In the genomic region with DNA sequence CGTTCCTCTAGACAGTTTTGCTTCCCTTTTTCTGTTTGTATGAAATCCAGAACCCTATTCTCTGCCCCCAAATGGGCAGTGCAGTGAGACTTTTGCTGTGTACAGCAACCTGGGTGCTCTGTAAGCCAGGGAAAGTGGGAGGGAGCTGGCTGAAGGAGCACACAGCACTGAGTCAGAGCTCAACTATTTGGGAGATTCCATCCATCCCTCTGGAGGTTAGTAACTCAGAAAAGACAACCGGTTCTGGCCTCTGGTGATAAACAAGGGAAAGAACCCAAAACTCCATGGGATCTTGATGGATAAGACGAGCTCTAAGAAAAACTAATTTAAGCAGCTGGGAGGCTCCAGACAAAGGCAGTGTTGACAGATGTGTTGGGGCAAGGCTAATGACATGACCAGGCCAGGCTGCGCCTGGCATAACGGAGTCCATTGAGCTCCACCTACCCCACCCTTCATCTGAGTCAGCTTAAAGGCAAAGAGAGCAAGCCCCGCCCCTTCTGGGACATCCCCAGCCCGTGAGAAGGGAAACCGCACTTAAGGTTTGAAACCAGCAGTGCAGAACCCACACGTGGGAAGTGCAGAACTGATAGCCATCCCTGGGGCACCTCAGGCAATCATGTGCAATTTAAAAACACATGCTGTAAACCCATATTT, we compare ENCODE assay signal across 8 mouse cellular contexts. TPM values are rescaled to one million over a fixed set of nuclear protein-coding genes. Genes with fewer than 3 reads are reported as not detected.
DNase-seq lines count a peak whose midpoint lies in the region; ATAC-seq and TF ChIP-seq lines count a peak whose summit lies in the region.

No protein-coding gene starts in this region.

- ATAC-seq in hindbrain, postnatal 0 days = no peak
- ATAC-seq in heart, embryonic 12.5 days (ENCODE audit: insufficient number of reproducible peaks, low FRiP score) = peak; percentile 73; the same call in 1 of the 2 replicates
- ATAC-seq in liver, embryonic 12.5 days = peak; percentile 79

- H3K36me3 ChIP-seq in hindbrain, embryonic 10.5 days = no peaks in the 10 kb centered on the region
- no peaks in the 10 kb centered on the region for H3K36me3 ChIP-seq in hindbrain, postnatal 0 days (ENCODE audit: insufficient read depth, low read length)
- H3K36me3 ChIP-seq in heart, embryonic 12.5 days = no peaks in the 10 kb centered on the region
- no peaks in the 10 kb centered on the region for H3K36me3 ChIP-seq in liver, embryonic 12.5 days

- H3K27me3 ChIP-seq in hindbrain, embryonic 10.5 days (ENCODE audit: insufficient read depth, poor library complexity, severe bottlenecking) = no peaks in the 10 kb centered on the region
- no peaks in the 10 kb centered on the region for H3K27me3 ChIP-seq in hindbrain, postnatal 0 days (ENCODE audit: insufficient read depth, low read length)
- H3K27me3 ChIP-seq in heart, embryonic 12.5 days (replicated peaks) = no peaks in the 10 kb centered on the region
- no peaks in the 10 kb centered on the region for H3K27me3 ChIP-seq in liver, embryonic 12.5 days (replicated peaks)

- peaks cover 8% of the 10 kb centered on the region for H3K4me1 ChIP-seq in hindbrain, embryonic 10.5 days (replicated peaks)
- no peaks in the 10 kb centered on the region for H3K4me1 ChIP-seq in hindbrain, postnatal 0 days (ENCODE audit: insufficient read depth, low read length)
- H3K4me1 ChIP-seq in brown adipose tissue, adult 24 weeks (ENCODE audit: control insufficient read depth, insufficient read depth, insufficient read length, low read length) = peaks cover 3% of the 10 kb centered on the region; the same call in 1 of the 2 replicates
- H3K4me1 ChIP-seq in heart, embryonic 12.5 days (replicated peaks) = peaks cover 13% of the 10 kb centered on the region
- H3K4me1 ChIP-seq in liver, embryonic 12.5 days = no peaks in the 10 kb centered on the region

- no peaks in the 10 kb centered on the region for H3K9me3 ChIP-seq in hindbrain, embryonic 10.5 days
- H3K9me3 ChIP-seq in hindbrain, postnatal 0 days (ENCODE audit: low read length) = peaks cover 7% of the 10 kb centered on the region; the same call in 1 of the 2 replicates
- H3K9me3 ChIP-seq in heart, embryonic 12.5 days (replicated peaks) = 0 out of 2 replicates have a peak, but pooled peaks cover 3% of the 10 kb centered on the region
- no peaks in the 10 kb centered on the region for H3K9me3 ChIP-seq in liver, embryonic 12.5 days (replicated peaks)

- DNase-seq in hindbrain, embryonic 10.5 days (ENCODE audit: low spot score) = peak; percentile 31
- no peak for DNase-seq in hindbrain, postnatal 0 days (ENCODE audit: low spot score)
- peak; percentile 36 for DNase-seq in retina, postnatal 1 day
- DNase-seq in yolk sac, embryonic 10.5 days (ENCODE audit: low spot score) = peak; percentile 32
- DNase-seq in layer of hippocampus, adult 18-20 months (ENCODE audit: low spot score in 2 of 2) = no peak

- WGBS in hindbrain, embryonic 10.5 days = 34% methylated on average over 9 of the region's 9 CpGs
- 37% methylated on average over 9 of the region's 9 CpGs for WGBS in hindbrain, postnatal 0 days
- 18% methylated on average over 9 of the region's 9 CpGs for WGBS in heart, embryonic 12.5 days
- WGBS in liver, embryonic 12.5 days (ENCODE audit: insufficient replicate concordance) = 17% methylated on average over 9 of the region's 9 CpGs

- H3K27ac ChIP-seq in hindbrain, embryonic 10.5 days = peak overlapping the region; percentile 31; the same call in 1 of the 2 replicates
- no peak overlapping the region for H3K27ac ChIP-seq in hindbrain, postnatal 0 days
- 0 out of 2 replicates have a peak overlapping the region, but pooled peaks have one; percentile 25 for H3K27ac ChIP-seq in brown adipose tissue, adult 24 weeks (replicated peaks; ENCODE audit: low read depth, low read length)
- no peak overlapping the region for H3K27ac ChIP-seq in heart, embryonic 12.5 days (ENCODE audit: poor library complexity, severe bottlenecking)
- no peak overlapping the region for H3K27ac ChIP-seq in liver, embryonic 12.5 days

- no peak for TF ChIP-seq CTCF in hindbrain, postnatal 0 days (IDR thresholded peaks at IDR 0.05; ENCODE audit: low read depth)

- H3K4me2 ChIP-seq in hindbrain, postnatal 0 days (ENCODE audit: low read depth, low read length) = no peak overlapping the region
- H3K4me2 ChIP-seq in heart, embryonic 12.5 days = peak overlapping the region; percentile 16; the same call in 1 of the 2 replicates
- peak overlapping the region; percentile 0; the same call in 1 of the 2 replicates for H3K4me2 ChIP-seq in liver, embryonic 12.5 days

- H3K9ac ChIP-seq in hindbrain, postnatal 0 days (replicated peaks; ENCODE audit: low read length) = no peak overlapping the region
- no peak overlapping the region for H3K9ac ChIP-seq in heart, embryonic 12.5 days
- H3K9ac ChIP-seq in liver, embryonic 12.5 days = no peak overlapping the region

- no peak overlapping the region for H3K4me3 ChIP-seq in hindbrain, embryonic 10.5 days
- no peak overlapping the region for H3K4me3 ChIP-seq in hindbrain, postnatal 0 days (ENCODE audit: low read length)
- no peak overlapping the region; the same call in 1 of the 2 replicates for H3K4me3 ChIP-seq in brown adipose tissue, adult 24 weeks (ENCODE audit: insufficient read depth, low read depth, low read length)
- H3K4me3 ChIP-seq in heart, embryonic 12.5 days = no peak overlapping the region
- H3K4me3 ChIP-seq in liver, embryonic 12.5 days = no peak overlapping the region

RNA-seq across cellular contexts. Expression of a gene that starts 13.1 kb away (rescaled TPM):
- 20.8 and 28.9 TPM in 2 replicates for polyA plus RNA-seq in hindbrain, embryonic 10.5 days (2016; fragmentation: Nextera tagmentation; extraction: Ambion mirVana)
- total RNA-seq in hindbrain, postnatal 0 days (2014; rRNA removed) = 10.2 and 13.3 TPM in 2 replicates
- 6.6 TPM in 2 replicates for polyA plus RNA-seq in hindbrain, postnatal 0 days (2015; fragmentation: Nextera tagmentation; extraction: Ambion mirVana)
- polyA plus RNA-seq in brown adipose tissue, adult 24 weeks (2012; ENCODE audit: insufficient read depth, insufficient read length, missing spikeins) = 0.33 and 1.4 TPM in 2 replicates
- 3.1 and 3.8 TPM in 2 replicates for polyA plus RNA-seq in heart, embryonic 12.5 days (2016; fragmentation: Nextera tagmentation; extraction: Ambion mirVana)
- polyA plus RNA-seq in liver, embryonic 12.5 days (2016; fragmentation: Nextera tagmentation; extraction: Ambion mirVana) = 0.45 and 0.59 TPM in 2 replicates
- 1 to 10 TPM; 5.6 to 9.4 TPM for total RNA-seq in layer of hippocampus, adult 18-20 months (2021)

Comparison
In these comparisons a context has a peak if more than half of its experiments do, and no peak if none do; other contexts are left out.
1. DNase-seq: peak in hindbrain, embryonic 10.5 days (single experiment), retina, postnatal 1 day (single experiment) and yolk sac, embryonic 10.5 days (single experiment); none in hindbrain, postnatal 0 days (single experiment) and layer of hippocampus, adult 18-20 months (0 of 2).
2. H3K27ac ChIP-seq: peak in hindbrain, embryonic 10.5 days (single experiment) and brown adipose tissue, adult 24 weeks (single experiment); none in hindbrain, postnatal 0 days (single experiment), heart, embryonic 12.5 days (single experiment) and liver, embryonic 12.5 days (single experiment).